Mouse (Mus musculus): ENCODE measurements around the gene Aamp.
"Not testable (repeated sequence)": the region's sequence is repeated elsewhere in the genome, so short reads cannot be mapped to it uniquely, and the experiment has no call there.

The Aamp gene

GRCm38 (mm10) chr1:74284543-74285160 lies at the start of gene Aamp, which contains the start of gene Pnkd:
Gene Aamp, minus strand, starts transcription at chr1:74284738.
Gene Pnkd, plus strand, starts transcription at chr1:74284930.
- peak; percentile 100 for DNase-seq

- DNase-seq: no peak
Observed at GRCm38 (mm10) chr1:74332930-74333329, 48.4 kb upstream of the Aamp start.

DNA sequence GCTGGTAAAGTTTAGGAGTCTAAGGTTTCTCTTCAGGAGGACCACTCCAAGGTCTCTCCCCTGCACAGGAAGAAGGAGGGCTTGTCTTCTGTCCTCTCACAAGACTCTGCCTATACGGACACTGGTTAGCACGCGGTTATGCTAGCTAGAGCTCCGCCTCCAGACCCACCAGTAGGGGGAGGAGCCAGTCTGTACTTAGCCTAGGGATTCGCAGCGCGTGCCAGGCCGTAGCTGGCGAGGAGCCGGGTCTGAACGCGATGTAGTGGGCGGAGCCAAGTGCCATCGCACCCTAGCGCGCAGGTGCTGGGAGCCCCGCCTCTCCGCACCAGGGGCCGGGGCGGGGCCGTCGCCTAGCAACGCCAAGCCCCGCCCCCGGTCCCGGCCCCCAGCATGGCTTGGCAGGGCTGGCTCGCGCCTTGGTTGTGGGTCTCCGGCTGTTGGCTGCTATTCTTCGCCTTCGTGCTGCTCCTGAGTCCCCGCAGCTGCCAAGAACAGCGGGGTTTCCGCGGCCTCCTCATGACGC lies 47.8 kb upstream of the Aamp start:
- DNase-seq: peak; percentile 96 to 98

- peak in 1 of 2 experiments; percentile 43 for DNase-seq
Observed at GRCm38 (mm10) chr1:74331046-74331681, 46.6 kb upstream of the Aamp start.

DNA sequence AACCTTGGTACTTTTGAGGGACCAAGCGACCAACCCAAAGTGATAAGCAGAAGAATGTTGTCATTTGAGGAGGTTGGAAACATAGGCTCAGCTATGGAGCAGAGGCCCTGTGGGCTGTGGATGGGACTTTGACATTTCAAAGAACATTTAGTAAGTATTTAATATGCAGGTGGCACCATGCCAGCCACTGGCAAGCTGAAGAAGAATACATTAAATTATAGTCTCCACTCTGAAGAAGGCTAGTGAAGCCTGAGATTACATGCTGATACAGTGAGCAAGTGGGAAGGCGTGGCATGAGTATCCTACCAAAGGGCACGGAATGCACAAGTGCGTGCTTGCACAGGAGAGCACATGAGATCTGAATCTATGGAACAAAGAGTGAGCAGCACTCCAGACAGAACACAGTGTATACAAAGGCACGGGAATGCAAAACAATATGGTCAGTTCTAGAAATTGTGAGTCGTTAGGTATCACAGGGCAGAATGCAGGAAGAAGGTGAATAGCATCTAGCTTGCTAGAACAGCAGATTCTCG lies 45.4 kb upstream of the Aamp start:
- DNase-seq: peak in 1 of 2 experiments; percentile 38

- not testable (repeated sequence) for DNase-seq
Observed at GRCm38 (mm10) chr1:74326916-74327315, 42.4 kb upstream of the Aamp start.

GRCm38 (mm10) chr1:74321396-74321795 lies 36.9 kb upstream of the Aamp start:
- no peak for DNase-seq

DNA sequence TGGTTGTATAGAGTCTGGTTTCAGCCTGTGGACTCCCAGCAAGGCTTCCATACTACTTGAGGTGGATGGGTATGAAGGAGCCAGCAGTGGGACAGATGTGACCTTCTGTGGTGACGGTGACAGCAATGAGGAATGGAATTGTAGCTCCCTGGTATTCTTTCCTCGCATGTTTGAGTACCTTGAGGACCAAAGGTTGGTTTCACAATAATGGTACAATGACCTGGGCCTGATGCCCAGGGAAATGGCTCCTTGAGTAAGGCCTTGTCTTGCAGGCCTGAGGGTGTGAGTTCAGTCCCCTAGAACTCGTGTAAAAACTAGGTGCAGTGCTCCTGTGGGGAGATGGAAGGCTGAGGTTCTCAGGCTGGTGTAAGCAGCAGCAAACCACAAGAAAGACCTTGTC lies 34.2 kb upstream of the Aamp start:
- no peak for DNase-seq

DNA sequence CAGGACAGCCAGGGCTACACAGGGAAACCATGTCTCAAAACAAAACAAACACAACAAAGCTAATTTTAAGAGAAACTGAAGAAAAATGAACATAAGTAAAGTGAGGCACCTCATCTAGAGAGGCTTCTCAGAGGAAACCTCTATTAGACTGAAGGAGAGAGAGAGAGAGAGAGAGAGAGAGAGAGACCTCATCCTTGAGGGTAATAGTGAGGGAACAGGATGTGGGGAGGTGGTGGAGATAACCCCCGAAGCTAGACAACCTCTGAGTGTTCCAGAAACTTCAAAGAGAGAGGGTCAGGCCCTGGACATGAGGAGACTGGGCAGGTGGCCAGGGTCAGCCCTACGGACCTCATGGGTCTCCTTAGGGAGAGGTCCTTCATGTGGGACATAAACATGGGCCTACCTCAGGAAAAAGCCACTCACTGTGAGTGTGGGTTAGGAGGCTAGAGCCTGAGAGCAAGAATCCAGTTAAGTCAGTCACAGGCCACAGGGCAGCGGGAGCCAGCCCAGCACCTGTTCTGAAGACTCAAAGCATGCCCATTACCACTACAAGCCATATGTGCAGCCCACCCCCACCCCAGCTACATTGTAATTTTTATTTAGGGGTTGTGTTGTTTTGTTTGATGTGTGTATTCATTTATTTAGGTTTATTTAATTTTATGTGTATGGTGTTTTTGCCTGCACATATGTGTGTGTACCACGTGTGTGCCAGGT lies 31.7 kb upstream of the Aamp start:
- no peak for DNase-seq

GRCm38 (mm10) chr1:74314796-74315195 lies 30.3 kb upstream of the Aamp start:
- no peak for DNase-seq

DNA sequence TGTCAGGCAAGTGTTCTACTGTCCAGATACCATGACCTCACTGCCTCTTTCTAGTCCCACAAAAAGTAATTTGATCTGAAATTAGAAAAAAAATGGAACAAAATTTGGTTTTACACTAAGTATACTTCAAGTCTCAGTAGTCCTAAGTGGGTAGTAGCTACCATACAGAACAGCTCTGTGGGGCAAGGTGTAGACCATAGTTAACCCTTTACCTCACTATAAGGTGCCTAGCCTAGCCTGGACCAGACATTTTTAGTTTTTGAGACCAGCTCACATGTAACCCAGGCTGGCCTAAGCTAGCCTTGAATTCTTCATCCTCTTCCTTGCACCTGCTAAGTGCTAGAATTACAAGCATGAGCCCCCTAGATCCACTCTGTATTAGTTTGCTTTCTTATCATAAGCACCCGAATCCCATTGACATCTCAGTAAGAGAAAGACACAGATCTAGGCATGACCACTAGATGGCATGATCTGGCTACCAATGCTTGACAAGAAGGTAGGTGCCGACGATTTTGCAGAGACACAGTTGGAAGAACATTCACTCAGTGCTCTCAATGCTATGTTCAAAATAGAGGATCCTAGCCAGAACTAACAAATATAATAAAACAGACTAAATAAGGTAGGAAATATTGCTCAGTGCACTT lies 28.6 kb upstream of the Aamp start:
- peak; percentile 51 to 83 for DNase-seq

- peak in 1 of 2 experiments; percentile 56 for DNase-seq
Observed at GRCm38 (mm10) chr1:74309767-74310166, 25.2 kb upstream of the Aamp start.

- DNase-seq: no peak
Observed at GRCm38 (mm10) chr1:74308001-74308964, 23.7 kb upstream of the Aamp start.

GRCm38 (mm10) chr1:74307146-74307545 lies 22.6 kb upstream of the Aamp start:
- DNase-seq: no peak

DNA sequence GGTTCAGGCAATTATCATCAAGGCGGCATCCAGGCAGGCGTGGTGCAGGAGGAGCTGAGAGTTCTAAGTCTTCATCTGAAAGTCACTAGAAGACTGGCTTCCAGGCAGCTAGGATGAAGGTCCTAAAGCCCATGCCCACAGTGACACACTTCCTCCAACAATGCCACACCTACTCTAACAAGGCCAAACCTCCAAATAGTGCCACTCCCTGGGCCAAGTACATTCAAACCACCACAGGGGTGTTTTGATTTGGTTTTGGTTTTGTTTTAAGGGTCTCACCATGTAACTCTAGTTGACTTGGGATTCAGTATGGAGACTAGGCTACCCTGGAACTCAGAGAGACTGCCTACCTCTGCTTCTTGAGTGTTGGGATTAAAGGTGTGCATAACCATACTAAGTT lies 21.0 kb upstream of the Aamp start, which contains the start of gene Tmbim1:
TSS of gene Tmbim1 (minus strand) at position 101 of the 400 bp plus-strand sequence.
- no peak for DNase-seq

GRCm38 (mm10) chr1:74304946-74305345 lies 20.4 kb upstream of the Aamp start:
- no peak for DNase-seq

DNA sequence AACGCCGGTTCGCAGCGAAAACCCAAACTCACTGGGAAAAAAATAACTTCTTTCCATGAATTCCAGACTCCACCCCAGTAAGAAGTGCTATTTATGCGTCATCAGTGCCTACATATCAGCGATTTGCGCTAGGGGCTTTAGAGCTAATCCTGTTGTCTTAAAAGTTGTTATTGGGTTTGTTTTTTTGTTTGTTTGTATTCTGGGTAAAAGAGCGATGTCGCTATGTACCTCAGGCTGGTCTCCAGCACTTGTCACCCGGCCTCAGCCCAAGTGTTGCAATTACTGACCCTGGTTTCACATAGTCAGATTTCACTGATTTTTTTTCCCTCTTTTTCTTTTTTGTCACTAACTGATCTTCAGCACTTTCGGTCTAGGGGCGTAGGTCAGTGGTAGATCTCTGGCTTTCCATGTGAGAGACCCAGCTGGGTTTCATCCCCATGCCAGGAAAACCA lies 19.8 kb upstream of the Aamp start:
- peak in 1 of 2 experiments; percentile 54 for DNase-seq

DNA sequence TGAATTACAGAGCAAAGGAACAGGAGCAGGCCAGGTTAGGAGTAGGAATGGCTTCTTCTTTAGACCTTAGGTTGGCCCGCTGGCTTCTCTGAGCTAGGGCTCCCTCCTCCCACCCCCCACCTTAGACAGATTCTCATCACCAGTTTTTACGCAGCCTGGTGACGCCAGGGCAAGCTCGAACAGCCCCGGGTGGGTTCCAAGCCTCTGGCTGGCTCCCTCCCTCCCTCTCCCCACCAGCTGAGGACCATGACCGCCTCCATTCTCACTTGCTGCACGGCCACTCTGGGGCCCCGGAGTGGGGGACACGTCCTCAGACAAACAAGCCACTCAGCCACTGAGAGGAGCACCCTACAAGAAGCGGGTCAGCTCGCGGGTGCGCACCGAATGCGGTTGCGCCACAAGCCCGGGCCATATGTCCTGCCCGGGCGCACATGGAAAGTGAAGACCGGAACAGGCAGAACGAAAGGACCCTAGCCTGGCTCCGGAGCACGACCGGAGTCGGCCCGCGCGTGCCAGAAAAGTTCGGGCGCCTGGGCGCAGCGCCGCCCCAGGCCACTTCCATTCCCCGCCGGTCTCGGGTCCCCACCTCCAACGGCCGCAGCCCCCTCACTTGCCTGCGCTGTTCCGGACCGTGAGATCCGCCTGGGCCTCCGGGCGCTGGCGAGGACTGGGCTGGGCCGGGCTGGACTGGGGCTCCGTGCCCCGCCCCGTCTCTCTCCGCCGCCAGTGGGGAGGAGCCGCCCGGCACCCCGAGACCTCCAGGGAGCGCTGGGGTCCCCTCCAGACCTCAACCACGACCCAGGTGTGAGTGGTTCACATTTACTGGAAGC lies 19.2 kb upstream of the Aamp start:
- peak; percentile 87 to 88 for DNase-seq

- DNase-seq: no peak
Observed at GRCm38 (mm10) chr1:74302835-74303234, 18.3 kb upstream of the Aamp start.

DNA sequence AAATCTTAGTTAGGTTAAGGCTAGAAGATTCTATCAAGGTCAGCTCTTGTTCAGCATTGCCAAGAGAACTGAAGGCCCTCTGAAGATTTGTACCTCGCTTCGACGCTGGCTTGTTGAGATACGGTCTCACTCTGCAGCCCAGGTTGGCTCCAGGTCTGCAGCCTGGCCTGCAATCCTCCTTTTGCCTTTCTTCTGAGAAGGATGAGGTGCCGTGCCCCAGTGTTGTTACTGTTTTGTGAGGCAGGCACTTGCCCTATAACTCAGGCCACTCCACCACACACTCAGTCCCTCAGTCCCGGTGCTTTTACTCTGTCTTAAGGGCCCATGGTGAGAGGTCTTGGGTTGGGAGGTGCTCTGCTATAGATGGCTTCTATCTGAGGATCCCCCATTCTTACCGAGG lies 17.7 kb upstream of the Aamp start:
- no peak for DNase-seq
